Mouse (Mus musculus) hindbrain, postnatal 0 days (tissue): ENCODE measurements around the gene Hoxb5. TPM values are rescaled to one million over a fixed set of nuclear protein-coding genes. Genes with fewer than 3 reads are reported as not detected.

Source experiments
- ATAC-seq: fragments of 200-750 bp; cut with Nextera tagmentation; 2 replicates; pipeline ENCODE4 v1.8.0; 2017; ENCODE audit warnings: mild to moderate bottlenecking, moderate TSS enrichment, moderate library complexity
- DNase-seq: peaks from one replicate; pipeline ENCODE4 v3.0.0-alpha.2; 2015; ENCODE audit warnings: low spot score
- H3K27ac ChIP-seq: fragments of 300-500 bp; sonication (generic); 2 replicates; pipeline ENCODE4 v1.5.1; 2014; ENCODE audit warnings: mild to moderate bottlenecking
- H3K27me3 ChIP-seq: fragments of 300-500 bp; sonication (generic); 2 replicates; pipeline ENCODE4 v1.6.1; 2014; ENCODE audit warnings: low read length, mixed read lengths; ENCODE audit not compliant: insufficient read depth
- H3K36me3 ChIP-seq: fragments of 300-500 bp; sonication (generic); 2 replicates; pipeline ENCODE4 v1.6.1; 2014; ENCODE audit warnings: low read length, mixed read lengths; ENCODE audit not compliant: insufficient read depth
- H3K4me1 ChIP-seq: fragments of 300-500 bp; sonication (generic); 2 replicates; pipeline ENCODE4 v1.6.1; 2014; ENCODE audit warnings: antibody characterized with exemption, low read length, mixed read lengths; ENCODE audit not compliant: insufficient read depth
- H3K4me2 ChIP-seq: fragments of 300-500 bp; sonication (generic); 2 replicates; pipeline ENCODE4 v1.6.1; 2014; ENCODE audit warnings: low read depth, mild to moderate bottlenecking, low read length, moderate library complexity, mixed read lengths
- H3K4me3 ChIP-seq: fragments of 300-500 bp; sonication (generic); 2 replicates; pipeline ENCODE4 v1.5.1; 2014; ENCODE audit warnings: low read length
- H3K9ac ChIP-seq: fragments of 300-500 bp; sonication (generic); replicated peaks from 2 replicates; pipeline ENCODE4 v1.6.1; 2014; ENCODE audit warnings: mild to moderate bottlenecking, low read length, moderate library complexity, mixed read lengths
- H3K9me3 ChIP-seq: fragments of 300-500 bp; sonication (generic); 2 replicates; pipeline ENCODE4 v1.6.1; 2016; ENCODE audit warnings: low read length, mixed read lengths
- CTCF ChIP-seq: IDR thresholded peaks from 2 replicates; pipeline ENCODE4 v1.5.1; 2016; ENCODE audit warnings: antibody characterized with exemption, control low read depth, low read depth
- WGBS: fragments of 180-500 bp; shearing (Covaris S2); extraction: QIAGEN DNeasy Blood & Tissue Kit; methylation state at CpG from one replicate; pipeline ENCODE4 v1.1.7; 2014; 5-methylcytosine and 5-hydroxymethylcytosine counted together
- polyA plus RNA-seq: library from polyadenylated mRNA; unstranded; fragments of >200 nt; fragmentation: Nextera tagmentation; extraction: Ambion mirVana; gene quantifications from 2 replicates; pipeline ENCODE4 v1.2.1, GENCODE M21; 2015
- total RNA-seq: library from RNA; depleted of rRNA; stranded (reverse); fragments of >200 nt; gene quantifications from 2 replicates; pipeline ENCODE4 v1.2.3, GENCODE M21; 2014

Gene Hoxb5
- total and polyA plus RNA-seq, 2 experiments from 2014 or later: 24.3 to 113 TPM

DNA sequence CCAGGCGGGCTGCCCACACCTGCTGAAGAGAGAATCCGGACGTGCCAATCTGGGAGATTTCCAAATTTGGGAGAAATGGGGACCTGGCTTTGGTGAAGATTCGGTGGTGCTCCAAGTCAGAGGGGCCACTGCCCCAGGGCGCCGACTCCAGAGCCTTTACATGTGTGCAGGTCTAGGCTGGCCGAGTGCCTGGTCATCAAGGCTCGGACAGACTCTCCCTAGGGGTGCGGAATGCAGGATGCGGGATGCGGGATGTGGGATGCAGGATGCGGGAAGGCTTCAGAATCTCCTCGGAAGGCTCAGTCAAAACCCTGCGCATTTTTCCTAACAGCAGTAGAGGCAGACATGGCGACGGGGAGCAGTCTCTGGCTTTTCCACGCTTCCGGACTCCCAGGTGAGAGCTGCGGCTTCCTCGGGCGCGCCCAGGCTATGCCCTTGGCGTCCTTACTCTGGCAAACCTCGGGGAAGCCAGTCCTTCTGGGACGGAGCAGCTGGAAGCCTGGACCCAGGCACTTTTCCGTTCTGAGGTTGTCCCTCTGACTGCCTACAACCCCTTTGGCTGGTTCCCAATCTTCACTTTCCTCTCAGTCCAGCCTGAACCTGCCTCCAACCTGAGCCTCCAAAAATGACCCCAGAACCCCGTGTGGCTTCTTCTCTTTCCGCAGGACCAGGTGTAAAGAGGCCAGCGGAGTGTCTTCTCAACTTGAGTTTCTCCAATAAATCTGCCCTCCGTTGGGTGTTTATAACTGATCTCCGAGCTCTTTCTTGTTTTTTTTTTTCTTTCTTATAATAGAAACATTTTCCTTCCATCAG, 23.5 kb upstream of the Hoxb5 start:
- no peak for TF ChIP-seq CTCF
- no peak for DNase-seq
- Histone ChIP-seq H3K27me3 (peaks cover 81% of the 10 kb centered on the region), H3K4me3 (no peak overlapping the region), H3K27ac (no peak overlapping the region), H3K36me3 (no peaks in the 10 kb centered on the region), H3K9me3 (no peaks in the 10 kb centered on the region), H3K4me2 (peak overlapping the region; percentile 17; the same call in 1 of the 2 replicates), H3K4me1 (no peaks in the 10 kb centered on the region), H3K9ac (no peak overlapping the region)
- ATAC-seq: no peak
- 3% methylated on average over 31 of the region's 31 CpGs for WGBS

DNA sequence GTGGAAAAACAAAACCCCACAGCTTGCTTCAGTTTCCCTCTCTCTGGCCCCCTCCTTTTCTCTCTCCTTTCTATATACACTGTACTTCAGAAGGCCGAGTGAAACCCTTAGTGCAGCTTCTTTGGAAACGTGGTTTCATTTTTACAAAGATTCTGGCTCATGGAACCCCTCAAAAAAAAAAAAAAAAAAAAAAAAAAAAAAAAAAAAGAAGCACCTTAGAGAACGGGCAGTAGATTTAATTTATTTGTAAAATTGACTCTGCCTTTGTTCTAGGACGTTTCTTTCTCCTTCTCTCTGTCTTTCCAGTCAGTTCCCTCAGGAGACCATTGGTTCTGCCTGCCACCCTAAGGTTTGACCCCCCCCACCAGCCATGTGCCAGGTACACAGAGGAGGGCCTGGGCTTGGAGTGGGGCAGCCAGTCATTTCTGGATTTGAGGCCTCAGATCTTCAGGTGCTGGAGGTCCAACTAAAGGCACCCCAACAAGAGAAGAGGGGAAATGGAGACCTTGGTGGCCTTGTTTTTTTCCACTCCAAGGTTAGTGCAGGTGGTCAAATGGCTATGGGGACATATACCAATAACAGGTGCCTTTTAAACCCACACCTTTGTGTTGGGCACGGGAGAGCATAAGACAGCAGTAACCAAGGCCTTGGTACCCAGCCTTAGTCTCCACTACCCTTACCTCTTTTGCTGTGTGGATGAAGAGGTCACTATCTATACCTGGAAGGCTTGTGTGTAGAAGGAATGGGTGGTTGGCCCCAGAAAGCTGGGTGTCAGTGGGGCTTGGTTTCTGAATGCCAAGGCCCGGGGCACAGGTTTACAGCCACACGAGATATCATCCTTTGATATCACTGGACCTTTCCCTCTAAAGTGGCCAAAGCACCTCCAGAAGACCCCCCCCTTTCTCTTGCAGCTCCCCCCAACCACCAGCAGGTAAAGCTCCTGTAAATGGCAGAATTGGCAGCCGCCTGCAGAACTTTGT, 22.4 kb upstream of the Hoxb5 start:
- DNase-seq (no peak), ATAC-seq (no peak)
- no peak for TF ChIP-seq CTCF
- H3K9ac ChIP-seq: no peak overlapping the region
- H3K27me3 ChIP-seq: peaks cover 78% of the 10 kb centered on the region
- H3K9me3 ChIP-seq: no peaks in the 10 kb centered on the region
- no peak overlapping the region for H3K4me2 ChIP-seq
- H3K27ac ChIP-seq: no peak overlapping the region
- WGBS: 8% methylated on average over 8 of the region's 8 CpGs
- H3K36me3 ChIP-seq: no peaks in the 10 kb centered on the region
- no peak overlapping the region for H3K4me3 ChIP-seq
- no peaks in the 10 kb centered on the region for H3K4me1 ChIP-seq

- H3K27me3 ChIP-seq: peaks cover 75% of the 10 kb centered on the region
- TF ChIP-seq CTCF: no peak
- no peaks in the 10 kb centered on the region for H3K4me1 ChIP-seq
- no peaks in the 10 kb centered on the region for H3K9me3 ChIP-seq
- no peak for ATAC-seq
- H3K4me2 ChIP-seq: no peak overlapping the region
- H3K36me3 ChIP-seq: no peaks in the 10 kb centered on the region
- no peak overlapping the region for H3K9ac ChIP-seq
- no peak overlapping the region for H3K27ac ChIP-seq
- H3K4me3 ChIP-seq: no peak overlapping the region
- WGBS: 6% methylated on average over 18 of the region's 18 CpGs
- no peak for DNase-seq
Observed at GRCm38 (mm10) chr11:96281396-96281795, 21.7 kb upstream of the Hoxb5 start.

DNA sequence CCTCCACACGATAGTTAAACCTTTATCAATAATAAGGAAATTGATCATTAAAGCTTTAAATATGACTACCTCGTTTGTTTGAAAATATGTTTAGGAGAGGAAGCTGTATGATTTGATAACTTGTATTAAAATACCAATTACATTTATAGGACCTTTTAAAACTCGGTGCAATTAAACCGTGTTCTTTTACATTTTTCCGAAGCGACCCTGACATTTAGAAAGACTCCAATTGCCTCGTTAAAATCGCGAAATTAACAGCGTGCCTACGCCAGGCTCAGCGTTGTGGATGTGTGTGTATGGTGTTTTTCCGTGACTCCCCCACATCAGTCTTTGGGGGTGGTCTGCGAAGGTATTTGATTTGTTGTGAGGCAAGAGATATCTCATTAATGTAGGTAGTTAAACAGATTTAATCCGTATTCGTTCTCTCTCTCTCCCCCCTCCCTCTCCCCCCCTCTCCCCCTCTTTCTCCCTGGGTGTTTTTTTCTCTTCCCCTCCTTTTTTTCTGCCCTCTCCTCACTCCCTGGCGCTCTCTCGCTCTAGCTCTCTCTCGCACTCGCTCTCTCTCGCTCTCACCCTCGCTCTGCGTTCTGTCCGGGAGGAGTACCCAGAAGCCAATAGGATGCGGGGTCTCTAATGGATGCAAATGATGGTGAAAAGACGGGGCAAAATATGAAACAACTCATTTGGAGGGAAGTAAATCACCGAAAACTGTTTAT, 21.1 kb upstream of the Hoxb5 start, which contains the start of gene Hoxb8:
Gene Hoxb8, plus strand, starts transcription at position 51 of the 716 bp plus-strand sequence.
- no peak within 1 kb of the TSS for H3K27ac ChIP-seq
- DNase-seq: no peak
- no peaks in the 10 kb centered on the region for H3K4me1 ChIP-seq
- H3K9ac ChIP-seq: no peak within 1 kb of the TSS
- peak within 1 kb of the TSS; percentile 31 for H3K4me3 ChIP-seq
- H3K9me3 ChIP-seq: no peaks in the 10 kb centered on the region
- peaks cover 75% of the 10 kb centered on the region for H3K27me3 ChIP-seq
- 2% methylated on average over 27 of the region's 27 CpGs for WGBS
- TF ChIP-seq CTCF: no peak
- no peaks in the 10 kb centered on the region for H3K36me3 ChIP-seq
- 0 out of 2 replicates have a peak, but pooled peaks have one; percentile 42 for ATAC-seq
- no peak within 1 kb of the TSS for H3K4me2 ChIP-seq

DNA sequence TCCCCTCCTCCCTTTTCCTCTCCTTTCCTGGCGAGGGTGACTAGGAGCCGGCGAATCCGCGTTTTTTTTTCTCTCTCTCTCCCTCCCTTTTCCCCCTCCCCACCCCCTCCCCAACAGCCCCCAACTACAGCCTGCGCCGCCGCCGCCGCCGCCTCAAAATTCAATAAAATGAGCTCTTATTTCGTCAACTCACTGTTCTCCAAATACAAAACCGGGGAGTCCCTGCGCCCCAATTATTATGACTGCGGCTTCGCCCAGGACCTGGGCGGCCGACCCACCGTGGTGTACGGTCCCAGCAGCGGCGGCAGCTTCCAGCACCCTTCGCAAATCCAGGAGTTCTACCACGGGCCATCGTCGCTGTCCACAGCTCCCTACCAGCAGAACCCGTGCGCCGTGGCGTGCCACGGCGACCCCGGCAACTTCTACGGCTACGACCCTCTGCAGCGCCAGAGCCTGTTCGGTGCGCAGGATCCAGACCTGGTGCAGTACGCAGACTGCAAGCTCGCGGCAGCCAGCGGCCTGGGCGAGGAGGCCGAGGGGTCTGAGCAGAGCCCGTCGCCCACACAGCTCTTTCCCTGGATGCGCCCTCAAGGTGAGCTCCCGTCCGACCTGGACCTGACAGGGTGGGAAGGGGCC, 20.2 kb upstream of the Hoxb5 start:
- H3K9me3 ChIP-seq: no peaks in the 10 kb centered on the region
- under 1% methylated on average over 49 of the region's 49 CpGs for WGBS
- no peaks in the 10 kb centered on the region for H3K4me1 ChIP-seq
- no peak overlapping the region for H3K9ac ChIP-seq
- no peak for TF ChIP-seq CTCF
- H3K4me2 ChIP-seq: peak overlapping the region; percentile 50; the same call in 1 of the 2 replicates
- DNase-seq (no peak), ATAC-seq (no peak)
- H3K27ac ChIP-seq: peak overlapping the region; percentile 51
- peak overlapping the region; percentile 31 for H3K4me3 ChIP-seq
- peaks cover 84% of the 10 kb centered on the region for H3K27me3 ChIP-seq
- no peaks in the 10 kb centered on the region for H3K36me3 ChIP-seq
